8 mouse cellular contexts compared by ENCODE assay signal in the genomic region with DNA sequence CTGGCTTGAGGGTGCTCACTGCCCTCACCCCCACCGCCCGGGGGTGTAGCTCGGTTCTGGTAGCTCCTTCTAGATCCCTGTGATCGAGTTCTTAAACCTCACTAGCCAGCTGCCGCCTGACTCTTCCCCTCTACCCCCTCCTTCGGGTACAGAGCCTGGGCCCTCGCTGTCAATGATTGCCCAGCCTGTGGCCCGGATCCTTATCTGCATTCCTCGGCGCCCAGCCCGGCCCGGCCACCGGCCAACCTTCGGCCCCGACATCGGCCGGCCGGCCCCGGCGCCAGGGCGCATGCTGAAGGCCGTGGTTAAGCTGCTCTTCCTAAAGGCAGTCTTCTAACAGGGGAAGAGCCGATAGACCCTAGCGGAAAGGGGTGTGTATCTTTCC. TPM values are rescaled to one million over a fixed set of nuclear protein-coding genes. Genes with fewer than 3 reads are reported as not detected.
DNase-seq lines count a peak whose midpoint lies in the region; ATAC-seq and TF ChIP-seq lines count a peak whose summit lies in the region.

No protein-coding gene starts in this region.

- peaks cover 12% of the 10 kb centered on the region for H3K27me3 ChIP-seq in testis, adult 2 months (ENCODE audit: control insufficient read depth, insufficient read depth, low read length)
- peaks cover 100% of the 10 kb centered on the region for H3K27me3 ChIP-seq in hindbrain, embryonic 13.5 days
- peaks cover 8% of the 10 kb centered on the region; the same call in 1 of the 2 replicates for H3K27me3 ChIP-seq in thymus, adult 2 months (ENCODE audit: control insufficient read depth, insufficient read depth, low read length)
- H3K27me3 ChIP-seq in forebrain, embryonic 16.5 days (replicated peaks; ENCODE audit: control insufficient read depth, insufficient read depth, low read length), result peaks cover 89% of the 10 kb centered on the region

- H3K4me2 ChIP-seq in hindbrain, embryonic 13.5 days, result peak overlapping the region; percentile 58; the same call in 1 of the 2 replicates
- H3K4me2 ChIP-seq in forebrain, embryonic 16.5 days (ENCODE audit: low read length), result no peak overlapping the region

- no peak overlapping the region for H3K27ac ChIP-seq in testis, adult 2 months (ENCODE audit: control insufficient read depth, insufficient read depth, low read depth, low read length)
- H3K27ac ChIP-seq in hindbrain, embryonic 13.5 days, result no peak overlapping the region
- H3K27ac ChIP-seq in thymus, adult 2 months (ENCODE audit: control insufficient read depth, insufficient read depth, low read length), result no peak overlapping the region
- no peak overlapping the region for H3K27ac ChIP-seq in forebrain, embryonic 16.5 days (ENCODE audit: low read length)

- 0 out of 2 replicates have a peak overlapping the region, but pooled peaks have one; percentile 24 for H3K9ac ChIP-seq in hindbrain, embryonic 13.5 days
- H3K9ac ChIP-seq in forebrain, embryonic 16.5 days (replicated peaks; ENCODE audit: low read depth, low read length), result no peak overlapping the region

- TF ChIP-seq CTCF in testis, adult 2 months (IDR thresholded peaks at IDR 0.05; ENCODE audit: control insufficient read depth, insufficient read depth, insufficient replicate concordance, low read depth, low read length), result no peak
- no peak for TF ChIP-seq CTCF in thymus, adult 2 months (IDR thresholded peaks at IDR 0.05; ENCODE audit: borderline replicate concordance, control insufficient read depth, extremely low read depth, insufficient read depth, low read length, poor library complexity)

- no peaks in the 10 kb centered on the region for H3K36me3 ChIP-seq in testis, adult 2 months (ENCODE audit: control insufficient read depth, insufficient read depth, low read length)
- no peaks in the 10 kb centered on the region for H3K36me3 ChIP-seq in hindbrain, embryonic 13.5 days
- no peaks in the 10 kb centered on the region for H3K36me3 ChIP-seq in thymus, adult 2 months (ENCODE audit: control insufficient read depth, insufficient read depth, low read length)
- H3K36me3 ChIP-seq in forebrain, embryonic 16.5 days (ENCODE audit: control insufficient read depth, insufficient read depth), result no peaks in the 10 kb centered on the region

- 3% methylated on average over 24 of the region's 24 CpGs for WGBS in hindbrain, embryonic 13.5 days
- WGBS in thymus, adult 2 months, result 10% methylated on average over 24 of the region's 24 CpGs
- 4% methylated on average over 24 of the region's 24 CpGs for WGBS in forebrain, embryonic 16.5 days

- peaks cover 39% of the 10 kb centered on the region for H3K4me1 ChIP-seq in testis, adult 2 months (ENCODE audit: control insufficient read depth, insufficient read depth, low read length)
- H3K4me1 ChIP-seq in hindbrain, embryonic 13.5 days (replicated peaks), result peaks cover 43% of the 10 kb centered on the region
- no peaks in the 10 kb centered on the region for H3K4me1 ChIP-seq in thymus, adult 2 months (replicated peaks; ENCODE audit: control insufficient read depth, insufficient read depth, low read length)
- H3K4me1 ChIP-seq in forebrain, embryonic 16.5 days (replicated peaks; ENCODE audit: control insufficient read depth, insufficient read depth, low read length), result peaks cover 30% of the 10 kb centered on the region

- no peak for TF ChIP-seq POLR2A in testis, adult 2 months (IDR thresholded peaks at IDR 0.05; ENCODE audit: control insufficient read depth, low read depth, low read length)
- TF ChIP-seq POLR2A in thymus, adult 2 months (IDR thresholded peaks at IDR 0.05; ENCODE audit: control insufficient read depth, extremely low read depth, insufficient read depth, low read length, poor library complexity), result no peak

- no peak for DNase-seq in testis, postnatal 14 days (ENCODE audit: low spot score)
- peak; percentile 43 for DNase-seq in liver
- peak; percentile 60 for DNase-seq in ovary, postnatal 36 days (ENCODE audit: low spot score)
- DNase-seq in frontal cortex, adult 2 months (ENCODE audit: extremely low spot score in 1 of 2, low spot score in 1 of 2), result no peak
- no peak for DNase-seq in thymus, adult 2 months

- ATAC-seq in hindbrain, embryonic 13.5 days (ENCODE audit: low FRiP score), result no peak
- no peak for ATAC-seq in forebrain, embryonic 16.5 days

- H3K9me3 ChIP-seq in hindbrain, embryonic 13.5 days, result no peaks in the 10 kb centered on the region
- no peaks in the 10 kb centered on the region for H3K9me3 ChIP-seq in forebrain, embryonic 16.5 days (ENCODE audit: control insufficient read depth, low read length)

- peak overlapping the region; percentile 46 for H3K4me3 ChIP-seq in testis, adult 2 months (ENCODE audit: control insufficient read depth, low read depth, low read length)
- H3K4me3 ChIP-seq in hindbrain, embryonic 13.5 days, result 0 out of 2 replicates have a peak overlapping the region, but pooled peaks have one; percentile 4
- no peak overlapping the region for H3K4me3 ChIP-seq in thymus, adult 2 months (ENCODE audit: control insufficient read depth, insufficient read depth, low read length)
- no peak overlapping the region for H3K4me3 ChIP-seq in forebrain, embryonic 16.5 days (replicated peaks; ENCODE audit: low read length)

RNA-seq across cellular contexts. Expression of a gene that starts 1.8 kb away (rescaled TPM):
- 0.43 and 0.94 TPM in 2 replicates for polyA plus RNA-seq in testis, adult 2 months (2012; rRNA removed)
- polyA plus RNA-seq in hindbrain, embryonic 13.5 days (2015; fragmentation: Nextera tagmentation; extraction: Ambion mirVana), result 0.14 and 0.21 TPM in 2 replicates
- 0.24 and 0.32 TPM in 2 replicates for polyA plus RNA-seq in frontal cortex, adult 2 months (2012; rRNA removed)
- 0.75 and 0.94 TPM in 2 replicates for polyA plus RNA-seq in thymus, adult 2 months (2012; rRNA removed)
- 0.16 TPM in 2 replicates for polyA plus RNA-seq in forebrain, embryonic 16.5 days (2015; fragmentation: Nextera tagmentation; extraction: Ambion mirVana)

RNA-seq across cellular contexts. Expression of a gene that starts 14.3 kb away (rescaled TPM):
- polyA plus RNA-seq in testis, adult 2 months (2012; rRNA removed), result 204 and 212 TPM in 2 replicates
- polyA plus RNA-seq in hindbrain, embryonic 13.5 days (2015; fragmentation: Nextera tagmentation; extraction: Ambion mirVana), result 0.56 and 1.2 TPM in 2 replicates
- 7.0 and 7.3 TPM in 2 replicates for polyA plus RNA-seq in frontal cortex, adult 2 months (2012; rRNA removed)
- 0.48 and 0.69 TPM in 2 replicates for polyA plus RNA-seq in thymus, adult 2 months (2012; rRNA removed)
- 0.39 and 0.45 TPM in 2 replicates for polyA plus RNA-seq in forebrain, embryonic 16.5 days (2015; fragmentation: Nextera tagmentation; extraction: Ambion mirVana)

RNA-seq across cellular contexts. Expression of a gene that starts 56.7 kb away (rescaled TPM):
- polyA plus RNA-seq in testis, adult 2 months (2012; rRNA removed), result 1.8 and 2.0 TPM in 2 replicates
- 2.9 and 4.9 TPM in 2 replicates for polyA plus RNA-seq in hindbrain, embryonic 13.5 days (2015; fragmentation: Nextera tagmentation; extraction: Ambion mirVana)
- polyA plus RNA-seq in frontal cortex, adult 2 months (2012; rRNA removed), result 0.36 and 0.48 TPM in 2 replicates
- 1.0 and 1.5 TPM in 2 replicates for polyA plus RNA-seq in thymus, adult 2 months (2012; rRNA removed)
- polyA plus RNA-seq in forebrain, embryonic 16.5 days (2015; fragmentation: Nextera tagmentation; extraction: Ambion mirVana), result not detected in 2 replicates

Comparison
In these comparisons a context has a peak if more than half of its experiments do, and no peak if none do; other contexts are left out.
1. H3K4me3 ChIP-seq: peak in testis, adult 2 months (single experiment) and hindbrain, embryonic 13.5 days (single experiment); none in thymus, adult 2 months (single experiment) and forebrain, embryonic 16.5 days (single experiment).
2. DNase-seq: peak in liver (single experiment) and ovary, postnatal 36 days (single experiment); none in testis, postnatal 14 days (single experiment), frontal cortex, adult 2 months (0 of 2) and thymus, adult 2 months (single experiment).
3. RNA of a gene that starts 14.3 kb away (polyA plus RNA-seq): 204 to 212 TPM in testis, adult 2 months; 7.0 to 7.3 TPM in frontal cortex, adult 2 months, 0.56 to 1.2 TPM in hindbrain, embryonic 13.5 days, 0.48 to 0.69 TPM in thymus, adult 2 months and 0.39 to 0.45 TPM in forebrain, embryonic 16.5 days; every median in the first group is over 10 times any median in the second.